In the genomic region with DNA sequence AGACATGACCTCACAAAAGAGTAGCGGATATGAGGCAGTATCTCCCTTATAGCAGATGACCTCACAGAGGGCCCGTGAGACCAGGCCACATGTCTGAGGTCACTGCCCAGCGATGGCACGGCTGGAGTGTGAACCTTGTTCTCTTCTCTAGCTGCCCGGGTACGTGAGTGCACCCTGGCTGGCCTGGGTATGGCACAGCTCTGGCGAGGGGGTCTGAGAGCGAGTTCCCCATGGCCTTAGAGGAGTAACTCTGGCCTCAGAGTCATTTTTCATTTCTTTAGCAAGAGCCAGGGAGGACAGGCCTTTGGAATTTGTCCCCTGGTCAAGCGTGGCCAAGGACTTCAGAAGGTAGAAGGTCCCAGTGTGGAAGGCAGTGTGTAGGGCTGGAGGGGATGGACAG, we compare ENCODE assay signal across 25 mouse cellular contexts. TPM values are rescaled to one million over a fixed set of nuclear protein-coding genes. Genes with fewer than 3 reads are reported as not detected.
DNase-seq lines count a peak whose midpoint lies in the region; ATAC-seq and TF ChIP-seq lines count a peak whose summit lies in the region.
"Had no signal": no experiment of that assay in that cellular context is flagged by ENCODE, and none has a peak within 500 bp of the region (broad histone marks: within the 10 kb centered on the region; RNA-seq: fewer than 3 reads in every experiment).

No protein-coding gene starts in this region.

- 0 out of 2 replicates have a peak, but pooled peaks have one; percentile 33 for ATAC-seq in lung, postnatal 0 days
- ATAC-seq: CD4-positive, CD25-positive, alpha-beta regulatory T cell, adult 4 months; forebrain, embryonic 13.5 days; midbrain, embryonic 16.5 days had no signal

- no peak for TF ChIP-seq EP300 in lung, postnatal 0 days (IDR thresholded peaks at IDR 0.05)

- no peak overlapping the region for H3K9ac ChIP-seq in lung, postnatal 0 days (replicated peaks; ENCODE audit: low read depth)
- H3K9ac ChIP-seq: embryonic facial prominence, embryonic 12.5 days; forebrain, embryonic 13.5 days; hindbrain, embryonic 15.5 days; liver, embryonic 14.5 days; neural tube, embryonic 15.5 days; stomach, embryonic 15.5 days had no signal

- peak; percentile 35 for DNase-seq in adrenal gland, postnatal 10 days
- DNase-seq in adrenal gland, postnatal 4 days (ENCODE audit: low spot score in 2 of 2) = no peak
- no peak for DNase-seq in lung, postnatal 0 days (ENCODE audit: low spot score)
- no peak for DNase-seq in lung, postnatal 14 days
- DNase-seq in kidney, adult 9 months = peak; percentile 63
- DNase-seq in kidney, postnatal 36 days = peak; percentile 32 to 53
- DNase-seq in embryo, embryonic 9.5 days (ENCODE audit: extremely low spot score) = no peak
- DNase-seq: cerebellum, adult 9-11 months; gastrocnemius, postnatal 14 days; heart, adult 18-20 months; heart, postnatal 36 days; layer of hippocampus, adult 9-11 months; lung, postnatal 10 days; right cerebral cortex, postnatal 14 days; thymus, postnatal 25 days had no signal

- no peak overlapping the region for H3K4me2 ChIP-seq in lung, postnatal 0 days (replicated peaks; ENCODE audit: low read depth, low read length)
- H3K4me2 ChIP-seq: embryonic facial prominence, embryonic 12.5 days; forebrain, embryonic 13.5 days; hindbrain, embryonic 15.5 days; neural tube, embryonic 15.5 days; stomach, embryonic 15.5 days had no signal

- 84% methylated on average over 9 of the region's 9 CpGs for WGBS in lung, postnatal 0 days

- H3K9me3 ChIP-seq in lung, postnatal 0 days (ENCODE audit: low read length) = no peaks in the 10 kb centered on the region
- H3K9me3 ChIP-seq: limb, embryonic 10.5 days; neural tube, embryonic 15.5 days; stomach, embryonic 15.5 days had no signal

- no peak for TF ChIP-seq CTCF in lung, postnatal 0 days (IDR thresholded peaks at IDR 0.05)

- H3K4me3 ChIP-seq in lung, postnatal 0 days (ENCODE audit: low read depth, low read length) = no peak overlapping the region
- H3K4me3 ChIP-seq: embryonic facial prominence, embryonic 12.5 days; erythroblast, embryonic 14.5 days; forebrain, embryonic 13.5 days; hindbrain, embryonic 15.5 days; limb, embryonic 10.5 days; neural tube, embryonic 15.5 days; stomach, embryonic 15.5 days had no signal

- H3K27me3 ChIP-seq in lung, postnatal 0 days (replicated peaks; ENCODE audit: insufficient read depth, low read length) = no peaks in the 10 kb centered on the region
- H3K27me3 ChIP-seq: embryonic facial prominence, embryonic 12.5 days; forebrain, embryonic 13.5 days; hindbrain, embryonic 15.5 days; neural tube, embryonic 15.5 days; stomach, embryonic 15.5 days had no signal

- H3K36me3 ChIP-seq in lung, postnatal 0 days (ENCODE audit: insufficient read depth, low read length) = no peaks in the 10 kb centered on the region

- no peak overlapping the region for H3K27ac ChIP-seq in lung, postnatal 0 days (ENCODE audit: low read length)
- H3K27ac ChIP-seq: embryonic facial prominence, embryonic 12.5 days; forebrain, embryonic 13.5 days; hindbrain, embryonic 15.5 days; limb, embryonic 10.5 days; liver, embryonic 14.5 days; neural tube, embryonic 15.5 days; stomach, embryonic 15.5 days had no signal

- H3K4me1 ChIP-seq in lung, postnatal 0 days (ENCODE audit: insufficient read depth, low read depth, low read length) = no peaks in the 10 kb centered on the region
- H3K4me1 ChIP-seq: hindbrain, embryonic 15.5 days; stomach, embryonic 15.5 days had no signal

RNA-seq across cellular contexts. Expression of gene Glrx5, which starts 12.3 kb away (rescaled TPM):
- total RNA-seq in adrenal gland, postnatal 10 days (2021) = 100 to 1,000 TPM; 158 to 160 TPM
- 100 to 1,000 TPM; 134 to 139 TPM for total RNA-seq in adrenal gland, postnatal 4 days (2021)
- polyA plus RNA-seq in lung, postnatal 0 days (2015; fragmentation: Nextera tagmentation; extraction: Ambion mirVana) = 126 and 127 TPM in 2 replicates

RNA-seq across cellular contexts. Expression of gene Syne3, which starts 35.2 kb away (rescaled TPM):
- 1 to 10 TPM; 9.1 to 9.5 TPM for total RNA-seq in adrenal gland, postnatal 10 days (2021)
- total RNA-seq in adrenal gland, postnatal 4 days (2021) = 10 to 100 TPM; 11.3 to 11.7 TPM
- polyA plus RNA-seq in lung, postnatal 0 days (2015; fragmentation: Nextera tagmentation; extraction: Ambion mirVana) = 1.1 and 1.2 TPM in 2 replicates

Comparison
In these comparisons a context has a peak if more than half of its experiments do, and no peak if none do; other contexts are left out.
1. DNase-seq: peak in adrenal gland, postnatal 10 days (single experiment), kidney, adult 9 months (single experiment) and kidney, postnatal 36 days (2 of 2); none in adrenal gland, postnatal 4 days (0 of 2), lung, postnatal 0 days (single experiment), lung, postnatal 14 days (single experiment) and embryo, embryonic 9.5 days (single experiment).